Mouse (Mus musculus) testis, adult 2 months (tissue): Measurements from ENCODE around the gene Cbr2.

Source experiments
- CTCF ChIP-seq: fragments of 200-500 bp; IDR thresholded peaks from 2 replicates; pipeline ENCODE4 v1.5.1; 2012; ENCODE audit warnings: low read depth, mild to moderate bottlenecking, inconsistent platforms, low read length, moderate library complexity; ENCODE audit not compliant: control insufficient read depth, insufficient read depth, insufficient replicate concordance
- POLR2A ChIP-seq: fragments of 200-500 bp; IDR thresholded peaks from 2 replicates; pipeline ENCODE4 v1.6.1; 2012; ENCODE audit warnings: low read depth, mild to moderate bottlenecking, inconsistent platforms, low read length, moderate library complexity; ENCODE audit not compliant: control insufficient read depth

DNA sequence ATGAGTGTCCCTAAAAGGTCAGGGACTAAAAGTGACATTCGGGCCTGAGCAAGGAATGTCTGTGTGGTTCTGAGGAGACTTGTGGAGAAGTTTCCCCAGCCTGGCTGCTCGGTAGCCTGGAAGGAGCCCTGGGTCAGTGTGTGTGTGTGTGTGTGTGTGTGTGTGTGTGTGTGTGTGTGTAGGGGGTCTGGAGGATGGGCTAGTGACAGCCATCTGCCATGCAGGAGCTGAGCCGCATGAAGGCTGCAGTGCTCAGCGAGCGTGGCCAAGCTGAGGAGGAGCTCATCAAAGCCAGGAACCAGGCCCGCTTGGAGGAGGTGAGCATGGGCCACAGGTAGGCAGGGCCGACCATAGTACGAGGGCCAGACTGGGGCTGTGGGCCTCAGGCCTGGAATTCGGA is 12.7 kb downstream of the Cbr2 start:
- TF ChIP-seq CTCF (no peak), POLR2A (no peak)
